Mouse (Mus musculus) heart, adult 2 months (tissue): ENCODE data around the gene Tent5b. TPM values are rescaled to one million over a fixed set of nuclear protein-coding genes. Genes with fewer than 3 reads are reported as not detected.
A peak's percentile ranks its signal among the peaks of the same experiment; 100 is the strongest.

Source experiments
- DNase-seq, 2 experiments: peaks; one replicate each; pipeline ENCODE4 v3.0.0; 2021
- H3K27ac ChIP-seq: fragments of 200-600 bp; 2 replicates; pipeline ENCODE4 v1.8.1; 2022
- H3K27me3 ChIP-seq: fragments of 200-500 bp; 2 replicates; pipeline ENCODE4 v1.6.1; 2012; ENCODE audit warnings: mild to moderate bottlenecking, low read length, inconsistent platforms, mixed read lengths; ENCODE audit not compliant: control insufficient read depth, insufficient read depth
- H3K36me3 ChIP-seq: fragments of 200-500 bp; 2 replicates; pipeline ENCODE4 v1.6.1; 2012; ENCODE audit warnings: low read length, inconsistent platforms; ENCODE audit not compliant: control insufficient read depth, insufficient read depth
- H3K4me1 ChIP-seq: fragments of 200-500 bp; 2 replicates; pipeline ENCODE4 v1.6.1; 2011; ENCODE audit warnings: low read length; ENCODE audit not compliant: control insufficient read depth, insufficient read depth
- H3K4me3 ChIP-seq: fragments of 200-600 bp; 2 replicates; pipeline ENCODE4 v1.8.1; 2022
- H3K79me2 ChIP-seq: fragments of 200-500 bp; replicated peaks from 2 replicates; pipeline ENCODE4 v1.6.1; 2012; ENCODE audit warnings: mild to moderate bottlenecking, inconsistent platforms, low read length, moderate library complexity, mixed read lengths; ENCODE audit not compliant: control insufficient read depth, insufficient read depth
- H3K9ac ChIP-seq: fragments of 200-500 bp; 2 replicates; pipeline ENCODE4 v1.6.1; 2012; ENCODE audit warnings: low read depth, mild to moderate bottlenecking, control low read depth, inconsistent platforms, low read length, mixed read lengths
- CTCF ChIP-seq: fragments of 200-600 bp; IDR thresholded peaks from 2 replicates; pipeline ENCODE4 v1.8.1; 2022; ENCODE audit warnings: antibody characterized with exemption, mild to moderate bottlenecking, moderate library complexity
- EP300 ChIP-seq: fragments of 200-500 bp; IDR thresholded peaks from 2 replicates; pipeline ENCODE4 v1.6.1; 2011; ENCODE audit warnings: low read depth, low read length, control low read depth; ENCODE audit not compliant: insufficient read depth
- POLR2A ChIP-seq: fragments of 200-500 bp; IDR thresholded peaks from 2 replicates; pipeline ENCODE4 v1.6.1; 2011; ENCODE audit warnings: mild to moderate bottlenecking, low read depth, low read length, control low read depth; ENCODE audit not compliant: insufficient read depth
- WGBS: fragments of 180-500 bp; shearing (Covaris S2); methylation state at CpG from one replicate; pipeline ENCODE4 v1.1.7; 2018; 5-methylcytosine and 5-hydroxymethylcytosine counted together
- intact Hi-C: fragments of 180-260 bp; cut with DNase I; formaldehyde crosslinking; loops from one replicate; pipeline ENCODE4 v1.15.1; 2025
- polyA plus RNA-seq: library from polyadenylated mRNA; depleted of rRNA; stranded (reverse); fragments of >200 nt; gene quantifications from 2 replicates; pipeline ENCODE4 v1.2.3, GENCODE M21; 2012
- total RNA-seq, 2 experiments: library from RNA; stranded (reverse); gene quantifications; 2 replicates each; pipeline ENCODE4 v1.2.3; 2021

The Tent5b gene
- total and polyA plus RNA-seq, 3 experiments: 1.9 to 2.3 (median 2.0) TPM

- H3K4me1 ChIP-seq: peaks cover 2% of the 10 kb centered on the region
- no peak for DNase-seq
- WGBS: 77% methylated on average over 8 of the region's 8 CpGs
- H3K27ac ChIP-seq: no peak overlapping the region
- H3K36me3 ChIP-seq: no peaks in the 10 kb centered on the region
- no peak overlapping the region for H3K9ac ChIP-seq
- TF ChIP-seq EP300 (no peak), POLR2A (no peak), CTCF (no peak)
- intact Hi-C loops: loop anchor here (2.0 kb wide), 1 partner anchor 138 kb away; no protein-coding TSS in a partner anchor
- H3K27me3 ChIP-seq: no peaks in the 10 kb centered on the region
- H3K4me3 ChIP-seq: no peak overlapping the region
- H3K79me2 ChIP-seq: no peaks in the 10 kb centered on the region
Observed at GRCm38 (mm10) chr4:133448708-133449388, 31.1 kb upstream of the Tent5b start.

DNA sequence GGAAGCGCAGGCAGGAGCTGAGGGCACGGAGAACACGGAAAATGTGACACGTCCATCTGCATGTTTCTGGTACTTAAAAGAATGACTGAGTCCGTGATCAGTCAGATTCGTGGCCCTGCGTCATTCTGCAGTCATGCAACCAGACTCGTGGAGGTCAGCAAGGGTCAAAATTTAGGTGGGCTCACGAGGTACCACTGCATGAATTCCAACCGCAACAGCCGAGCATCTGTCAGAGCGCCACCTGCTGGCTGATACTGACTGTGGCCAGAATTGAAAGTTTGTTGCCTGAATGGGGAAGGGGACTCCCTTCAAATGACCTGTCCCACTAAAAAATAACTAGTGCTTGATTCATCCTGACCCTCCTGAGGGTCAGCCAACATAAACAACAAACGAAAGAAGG lies 30.2 kb upstream of the Tent5b start:
- Histone ChIP-seq H3K36me3 (no peaks in the 10 kb centered on the region), H3K79me2 (no peaks in the 10 kb centered on the region), H3K27ac (no peak overlapping the region), H3K4me3 (no peak overlapping the region), H3K4me1 (peaks cover 2% of the 10 kb centered on the region), H3K27me3 (no peaks in the 10 kb centered on the region), H3K9ac (no peak overlapping the region)
- intact Hi-C loops: loop anchor here (2.0 kb wide), 1 partner anchor 139 kb away; no protein-coding TSS in a partner anchor
- no peak for TF ChIP-seq EP300
- TF ChIP-seq POLR2A: no peak
- TF ChIP-seq CTCF: no peak; the same call in none of the 2 replicates
- peak; percentile 39 to 73 for DNase-seq
- WGBS: 14% methylated on average over 13 of the region's 13 CpGs

- DNase-seq: peak; percentile 76 to 90
- no peaks in the 10 kb centered on the region for H3K27me3 ChIP-seq
- no peaks in the 10 kb centered on the region for H3K79me2 ChIP-seq
- H3K4me3 ChIP-seq: no peak overlapping the region
- H3K4me1 ChIP-seq: peaks cover 2% of the 10 kb centered on the region
- H3K9ac ChIP-seq: no peak overlapping the region
- no peaks in the 10 kb centered on the region for H3K36me3 ChIP-seq
- WGBS: 3% methylated on average over 10 of the region's 10 CpGs
- peak; percentile 87 for TF ChIP-seq EP300
- no peak for TF ChIP-seq POLR2A
- no peak; the same call in none of the 2 replicates for TF ChIP-seq CTCF
- intact Hi-C loops: loop anchor here (1.0 kb wide), 1 partner anchor 27 kb away; no protein-coding TSS in a partner anchor
- no peak overlapping the region for H3K27ac ChIP-seq
Observed at GRCm38 (mm10) chr4:133451536-133451935, 28.4 kb upstream of the Tent5b start.

DNA sequence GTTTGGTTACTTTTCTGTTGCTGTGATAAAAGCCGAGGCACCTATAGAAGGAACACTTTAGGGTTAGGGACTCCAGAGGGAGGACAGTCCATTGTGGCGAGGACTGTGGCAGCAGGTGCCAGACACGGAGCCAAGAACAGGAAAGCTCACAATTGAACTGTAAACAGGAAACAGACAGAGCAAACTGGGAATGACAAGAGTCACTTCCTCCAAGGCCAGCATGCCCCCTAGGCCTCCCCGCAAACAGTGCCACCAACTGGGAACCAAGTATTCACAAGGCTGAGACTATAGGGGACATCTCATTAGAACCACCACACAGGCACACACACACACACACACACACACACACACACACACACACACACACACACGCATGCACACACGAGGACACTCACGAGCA lies 27.5 kb upstream of the Tent5b start:
- WGBS: 63% methylated on average over 7 of the region's 7 CpGs
- intact Hi-C loops: no loop called here

DNA sequence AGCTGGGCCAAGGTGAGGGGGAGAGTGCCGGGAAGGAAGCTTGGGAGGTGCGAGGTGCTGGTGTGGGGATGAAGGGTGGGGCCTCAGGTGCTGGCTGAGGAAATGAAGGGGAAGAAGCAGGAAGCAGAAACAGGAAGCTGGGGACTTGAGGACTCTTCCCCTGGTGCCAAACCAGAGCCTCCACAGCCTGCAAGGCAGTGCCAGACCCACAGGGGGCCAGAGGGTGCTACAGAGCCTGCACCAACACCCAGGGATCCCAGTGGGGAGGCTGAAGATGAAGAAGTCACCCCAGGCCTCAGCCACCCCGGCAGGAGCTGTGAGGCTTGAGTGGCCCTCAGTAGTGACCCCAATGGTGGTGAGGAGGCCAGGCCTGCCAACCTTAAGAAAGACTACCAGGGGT lies 21.9 kb upstream of the Tent5b start:
- DNase-seq: no peak
- H3K4me3 ChIP-seq: no peak overlapping the region
- intact Hi-C loops: loop anchor here (5.0 kb wide), 1 partner anchor 39 kb away; the partner anchor contains the start of gene Trnp1
- H3K36me3 ChIP-seq: peaks cover 2% of the 10 kb centered on the region; the same call in 1 of the 2 replicates
- H3K27me3 ChIP-seq: no peaks in the 10 kb centered on the region
- H3K9ac ChIP-seq: no peak overlapping the region
- no peak overlapping the region for H3K27ac ChIP-seq
- no peaks in the 10 kb centered on the region for H3K79me2 ChIP-seq
- 50% methylated on average over 3 of the region's 3 CpGs for WGBS
- TF ChIP-seq EP300 (no peak), POLR2A (no peak), CTCF (0 out of 2 replicates have a peak, but pooled peaks have one; percentile 6)
- H3K4me1 ChIP-seq: peaks cover 5% of the 10 kb centered on the region; the same call in 1 of the 2 replicates

More for the DNA sequence above, 27.5 kb upstream of the Tent5b start:
- Histone ChIP-seq H3K36me3 (no peaks in the 10 kb centered on the region), H3K27me3 (no peaks in the 10 kb centered on the region), H3K79me2 (no peaks in the 10 kb centered on the region), H3K4me1 (peaks cover 2% of the 10 kb centered on the region), H3K27ac (no peak overlapping the region), H3K9ac (no peak overlapping the region), H3K4me3 (no peak overlapping the region)
- DNase-seq: no peak
- TF ChIP-seq CTCF (no peak), POLR2A (no peak), EP300 (no peak)

GRCm38 (mm10) chr4:133460006-133460405 lies 19.9 kb upstream of the Tent5b start:
- TF ChIP-seq CTCF (no peak), POLR2A (no peak), EP300 (no peak)
- Histone ChIP-seq H3K9ac (no peak overlapping the region), H3K4me3 (no peak overlapping the region), H3K36me3 (peaks cover 2% of the 10 kb centered on the region; the same call in 1 of the 2 replicates), H3K4me1 (peaks cover 9% of the 10 kb centered on the region), H3K27ac (no peak overlapping the region), H3K79me2 (no peaks in the 10 kb centered on the region), H3K27me3 (no peaks in the 10 kb centered on the region)
- WGBS: 92% methylated on average over 1 of the region's 1 CpGs
- intact Hi-C loops: no loop called here
- no peak for DNase-seq
